Mouse (Mus musculus) testis, adult 2 months (tissue): ENCODE measurements around the gene Cxcl2.

Experiments
- CTCF ChIP-seq: fragments of 200-500 bp; IDR thresholded peaks from 2 replicates; pipeline ENCODE4 v1.5.1; 2012; ENCODE audit warnings: low read depth, mild to moderate bottlenecking, inconsistent platforms, low read length, moderate library complexity; ENCODE audit not compliant: control insufficient read depth, insufficient read depth, insufficient replicate concordance
- POLR2A ChIP-seq: fragments of 200-500 bp; IDR thresholded peaks from 2 replicates; pipeline ENCODE4 v1.6.1; 2012; ENCODE audit warnings: low read depth, mild to moderate bottlenecking, inconsistent platforms, low read length, moderate library complexity; ENCODE audit not compliant: control insufficient read depth

- TF ChIP-seq CTCF, result no peak; the same call in 1 of the 2 replicates
- no peak for TF ChIP-seq POLR2A
Measured at GRCm38 (mm10) chr5:90952731-90953481, 49.2 kb downstream of the Cxcl2 start.
